Mouse (Mus musculus) midbrain, embryonic 10.5 days (tissue): Measurements from ENCODE around the gene Tead3. TPM values are rescaled to one million over a fixed set of nuclear protein-coding genes. Genes with fewer than 3 reads are reported as not detected.
A peak's percentile ranks its signal among the peaks of the same experiment; 100 is the strongest.

ENCODE experiments used
- DNase-seq: peaks from one replicate; pipeline ENCODE4 v3.0.0-alpha.2; 2017; ENCODE audit warnings: low spot score
- H3K27ac ChIP-seq: fragments of 300-500 bp; sonication (generic); replicated peaks from 2 replicates; pipeline ENCODE4 v1.5.1; 2016; ENCODE audit warnings: mild to moderate bottlenecking
- H3K27me3 ChIP-seq: fragments of 300-500 bp; sonication (generic); 2 replicates; pipeline ENCODE4 v1.6.1; 2016; ENCODE audit warnings: low read depth, mild to moderate bottlenecking; ENCODE audit not compliant: poor library complexity, severe bottlenecking
- H3K36me3 ChIP-seq: fragments of 300-500 bp; sonication (generic); 2 replicates; pipeline ENCODE4 v1.6.1; 2016; ENCODE audit warnings: mild to moderate bottlenecking, moderate library complexity
- H3K4me1 ChIP-seq: fragments of 300-500 bp; sonication (generic); 2 replicates; pipeline ENCODE4 v1.6.1; 2016
- H3K4me3 ChIP-seq: fragments of 300-500 bp; sonication (generic); 2 replicates; pipeline ENCODE4 v1.5.1; 2016; ENCODE audit warnings: mild to moderate bottlenecking, moderate library complexity
- H3K9me3 ChIP-seq: fragments of 300-500 bp; sonication (generic); replicated peaks from 2 replicates; pipeline ENCODE4 v1.6.1; 2016; ENCODE audit warnings: mild to moderate bottlenecking
- WGBS: fragments of 180-500 bp; shearing (Covaris S2); methylation state at CpG from one replicate; pipeline ENCODE4 v1.1.7; 2016; 5-methylcytosine and 5-hydroxymethylcytosine counted together
- polyA plus RNA-seq: library from polyadenylated mRNA; unstranded; fragments of >200 nt; fragmentation: Nextera tagmentation; extraction: Ambion mirVana; gene quantifications from 2 replicates; pipeline ENCODE4 v1.2.1, GENCODE M21; 2016

The Tead3 gene
- polyA plus RNA-seq, 1 experiment from 2014 or later = 5.2 TPM

- Histone ChIP-seq H3K4me1 (peaks cover 24% of the 10 kb centered on the region), H3K36me3 (peaks cover 6% of the 10 kb centered on the region), H3K9me3 (no peaks in the 10 kb centered on the region), H3K27me3 (no peaks in the 10 kb centered on the region), H3K4me3 (no peak overlapping the region), H3K27ac (no peak overlapping the region)
- no peak for DNase-seq
- 75% methylated on average over 5 of the region's 5 CpGs for WGBS
Observed at GRCm38 (mm10) chr17:28287980-28288379, 62.6 kb downstream of the Tead3 start.

DNA sequence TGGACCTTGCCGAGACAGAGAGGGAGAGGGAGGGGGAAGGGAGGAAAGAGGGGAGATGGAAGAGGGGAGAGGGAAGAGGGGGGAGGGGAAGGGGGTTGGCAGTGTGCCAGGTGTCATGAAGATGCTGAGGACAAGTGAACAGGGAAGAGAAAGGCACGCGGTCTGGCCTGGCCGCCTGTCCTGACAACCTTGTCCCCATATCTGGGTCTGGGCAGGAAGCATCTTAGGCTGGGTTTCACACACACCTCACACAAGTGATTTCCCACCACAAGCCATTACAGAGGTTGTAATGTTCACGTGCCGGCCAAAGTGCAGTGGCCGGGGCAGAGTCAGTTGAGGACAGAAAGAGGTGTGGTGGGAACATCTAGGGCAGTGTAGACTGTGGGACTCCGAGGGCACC, 63.0 kb downstream of the Tead3 start:
- WGBS = 84% methylated on average over 8 of the region's 8 CpGs
- H3K27me3 ChIP-seq = no peaks in the 10 kb centered on the region
- H3K4me3 ChIP-seq = no peak overlapping the region
- peaks cover 24% of the 10 kb centered on the region for H3K4me1 ChIP-seq
- no peak overlapping the region for H3K27ac ChIP-seq
- no peaks in the 10 kb centered on the region for H3K9me3 ChIP-seq
- DNase-seq = no peak
- peaks cover 5% of the 10 kb centered on the region; the same call in 1 of the 2 replicates for H3K36me3 ChIP-seq

GRCm38 (mm10) chr17:28286964-28287363, 63.7 kb downstream of the Tead3 start:
- no peaks in the 10 kb centered on the region for H3K27me3 ChIP-seq
- H3K4me1 ChIP-seq = peaks cover 24% of the 10 kb centered on the region
- DNase-seq = no peak
- H3K9me3 ChIP-seq = no peaks in the 10 kb centered on the region
- 0 out of 2 replicates have a peak overlapping the region, but pooled peaks have one; percentile 17 for H3K27ac ChIP-seq
- no peaks in the 10 kb centered on the region for H3K36me3 ChIP-seq
- H3K4me3 ChIP-seq = no peak overlapping the region
- 46% methylated on average over 5 of the region's 5 CpGs for WGBS

DNA sequence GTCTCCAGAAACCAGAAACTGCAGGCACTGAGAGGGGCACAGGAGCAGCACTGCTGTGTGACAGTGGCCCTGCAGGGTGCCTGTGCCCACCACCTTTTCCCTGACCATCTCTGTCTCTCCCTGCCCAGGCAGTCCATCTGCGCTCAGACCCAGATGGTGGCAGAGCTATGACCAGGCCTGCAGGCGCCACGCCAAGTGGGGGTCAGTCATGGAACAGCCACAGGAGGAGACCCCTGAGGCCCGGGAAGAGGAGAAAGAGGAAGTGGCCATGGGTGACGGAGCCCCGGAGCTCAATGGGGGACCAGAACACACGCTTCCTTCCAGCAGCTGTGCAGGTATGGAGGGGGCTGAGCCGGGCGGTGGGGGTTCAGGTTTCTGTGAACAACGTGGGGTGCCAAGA, 64.5 kb downstream of the Tead3 start:
- Histone ChIP-seq H3K4me1 (peaks cover 29% of the 10 kb centered on the region), H3K9me3 (no peaks in the 10 kb centered on the region), H3K27ac (peak overlapping the region; percentile 2; the same call in 1 of the 2 replicates), H3K27me3 (no peaks in the 10 kb centered on the region), H3K4me3 (no peak overlapping the region), H3K36me3 (no peaks in the 10 kb centered on the region)
- no peak for DNase-seq
- 87% methylated on average over 10 of the region's 10 CpGs for WGBS

- 89% methylated on average over 10 of the region's 10 CpGs for WGBS
- no peaks in the 10 kb centered on the region for H3K27me3 ChIP-seq
Observed at GRCm38 (mm10) chr17:28283199-28283598, 67.4 kb downstream of the Tead3 start.

GRCm38 (mm10) chr17:28281866-28282441, 68.7 kb downstream of the Tead3 start:
- Histone ChIP-seq H3K9me3 (no peaks in the 10 kb centered on the region), H3K36me3 (no peaks in the 10 kb centered on the region), H3K27ac (0 out of 2 replicates have a peak overlapping the region, but pooled peaks have one; percentile 46), H3K4me1 (peaks cover 57% of the 10 kb centered on the region), H3K27me3 (no peaks in the 10 kb centered on the region), H3K4me3 (no peak overlapping the region)
- no peak for DNase-seq
- 92% methylated on average over 7 of the region's 7 CpGs for WGBS

More at GRCm38 (mm10) chr17:28283199-28283598, 67.4 kb downstream of the Tead3 start:
- H3K9me3 ChIP-seq = no peaks in the 10 kb centered on the region
- no peak for DNase-seq
- no peak overlapping the region for H3K4me3 ChIP-seq
- no peaks in the 10 kb centered on the region for H3K36me3 ChIP-seq
- no peak overlapping the region; the same call in 1 of the 2 replicates for H3K27ac ChIP-seq
- peaks cover 52% of the 10 kb centered on the region for H3K4me1 ChIP-seq

Other genes with a start within 250 kb of the Tead3 start
- gene Scube3, start 208.7 kb downstream of the Tead3 start, polyA plus RNA-seq = 9.5 and 10.8 TPM in 2 replicates
- gene Zfp523, start 173.7 kb downstream of the Tead3 start, polyA plus RNA-seq = 32.4 and 38.0 TPM in 2 replicates
- 3.1 TPM in 2 replicates for gene Def6, start 143.0 kb downstream of the Tead3 start, polyA plus RNA-seq
- gene Ppard, start 118.1 kb downstream of the Tead3 start, polyA plus RNA-seq = 1.5 and 1.7 TPM in 2 replicates
- gene Fance, start 37.3 kb downstream of the Tead3 start, polyA plus RNA-seq = 28.2 and 30.8 TPM in 2 replicates
- gene Rpl10a, start 22.3 kb downstream of the Tead3 start, polyA plus RNA-seq = 426 and 489 TPM in 2 replicates
- 2.8 and 5.0 TPM in 2 replicates for gene Tulp1, start 14.4 kb upstream of the Tead3 start, polyA plus RNA-seq
- 28.9 and 31.9 TPM in 2 replicates for gene Fkbp5, start 166.7 kb upstream of the Tead3 start, polyA plus RNA-seq
- gene Armc12, start 180.0 kb upstream of the Tead3 start, polyA plus RNA-seq = not detected in 2 replicates
- gene Clpsl2, start 198.6 kb upstream of the Tead3 start, polyA plus RNA-seq = not detected in 2 replicates
- not detected in 2 replicates for gene Clps, start 209.9 kb upstream of the Tead3 start, polyA plus RNA-seq
- gene Lhfpl5, start 224.8 kb upstream of the Tead3 start, polyA plus RNA-seq = 1.2 and 1.5 TPM in 2 replicates